Mouse (Mus musculus): Measurements from ENCODE around the gene Dera. TPM values are rescaled to one million over a fixed set of nuclear protein-coding genes. Genes with fewer than 3 reads are reported as not detected.

Dera gene
- polyA plus RNA-seq, 1 experiment from 2014 or later = 74.5 TPM

GRCm38 (mm10) chr6:137722220-137722931 lies 32.0 kb upstream of the Dera start:
- no peaks in the 10 kb centered on the region for H3K4me1 ChIP-seq (ENCODE audit: control insufficient read depth, insufficient read depth, low read length)
- 91% methylated on average over 15 of the region's 15 CpGs for WGBS
- no peak for ATAC-seq (replicated peaks; ENCODE audit: insufficient number of reproducible peaks, low FRiP score, low TSS enrichment, low read depth)
- no peak overlapping the region for H3K4me3 ChIP-seq (ENCODE audit: low read depth, low read length)
- no peak overlapping the region for H3K27ac ChIP-seq (replicated peaks; ENCODE audit: low read depth, low read length)
- H3K9ac ChIP-seq (replicated peaks; ENCODE audit: low read length) = no peak overlapping the region
- H3K9me3 ChIP-seq (replicated peaks; ENCODE audit: control insufficient read depth, low read length) = no peaks in the 10 kb centered on the region
- no peak for DNase-seq (ENCODE audit: low spot score)
- H3K27me3 ChIP-seq (ENCODE audit: control insufficient read depth, insufficient read depth, low read length) = no peaks in the 10 kb centered on the region
- no peak overlapping the region for H3K4me2 ChIP-seq (ENCODE audit: low read depth, low read length)
- no peaks in the 10 kb centered on the region for H3K36me3 ChIP-seq (replicated peaks; ENCODE audit: control insufficient read depth, insufficient read depth, low read depth, low read length)

DNA sequence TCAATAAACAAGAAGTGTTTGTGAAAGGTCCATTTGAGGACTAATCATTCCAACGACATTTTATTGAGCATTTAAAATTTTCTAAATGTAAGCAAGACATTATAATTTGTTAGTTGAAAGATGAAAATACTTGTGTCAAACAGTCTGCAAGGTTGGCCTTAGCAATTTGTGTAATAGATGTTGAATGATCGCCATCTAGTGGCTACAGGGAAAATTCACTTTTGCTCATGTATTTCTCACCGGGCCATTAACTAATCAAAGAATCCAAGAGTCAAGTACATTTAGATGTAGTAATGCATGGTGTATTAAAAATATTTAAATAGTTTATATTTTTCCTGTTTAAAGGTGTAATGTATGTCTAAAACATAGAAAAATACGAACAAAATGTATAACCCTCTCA lies 30.4 kb upstream of the Dera start:
- no peak for ATAC-seq (replicated peaks; ENCODE audit: insufficient number of reproducible peaks, low FRiP score, low TSS enrichment, low read depth)
- WGBS = 9% methylated on average over 4 of the region's 4 CpGs
- Histone ChIP-seq H3K27me3 (ENCODE audit: control insufficient read depth, insufficient read depth, low read length) (no peaks in the 10 kb centered on the region), H3K27ac (replicated peaks; ENCODE audit: low read depth, low read length) (no peak overlapping the region), H3K4me3 (ENCODE audit: low read depth, low read length) (no peak overlapping the region), H3K9ac (replicated peaks; ENCODE audit: low read length) (no peak overlapping the region), H3K36me3 (replicated peaks; ENCODE audit: control insufficient read depth, insufficient read depth, low read depth, low read length) (no peaks in the 10 kb centered on the region), H3K4me2 (ENCODE audit: low read depth, low read length) (no peak overlapping the region), H3K4me1 (ENCODE audit: control insufficient read depth, insufficient read depth, low read length) (no peaks in the 10 kb centered on the region), H3K9me3 (replicated peaks; ENCODE audit: control insufficient read depth, low read length) (no peaks in the 10 kb centered on the region)
- DNase-seq (ENCODE audit: low spot score) = peak; percentile 83

GRCm38 (mm10) chr6:137734460-137734845 lies 19.9 kb upstream of the Dera start:
- ATAC-seq (replicated peaks; ENCODE audit: insufficient number of reproducible peaks, low FRiP score, low TSS enrichment, low read depth) (peak; percentile 30), DNase-seq (ENCODE audit: low spot score) (no peak)
- Histone ChIP-seq H3K27me3 (ENCODE audit: control insufficient read depth, insufficient read depth, low read length) (no peaks in the 10 kb centered on the region), H3K9ac (replicated peaks; ENCODE audit: low read length) (peak overlapping the region; percentile 93), H3K36me3 (replicated peaks; ENCODE audit: control insufficient read depth, insufficient read depth, low read depth, low read length) (no peaks in the 10 kb centered on the region), H3K27ac (replicated peaks; ENCODE audit: low read depth, low read length) (no peak overlapping the region), H3K4me1 (ENCODE audit: control insufficient read depth, insufficient read depth, low read length) (no peaks in the 10 kb centered on the region), H3K4me3 (ENCODE audit: low read depth, low read length) (peak overlapping the region; percentile 91), H3K9me3 (replicated peaks; ENCODE audit: control insufficient read depth, low read length) (no peaks in the 10 kb centered on the region), H3K4me2 (ENCODE audit: low read depth, low read length) (peak overlapping the region; percentile 81)
- 10% methylated on average over 7 of the region's 7 CpGs for WGBS

DNA sequence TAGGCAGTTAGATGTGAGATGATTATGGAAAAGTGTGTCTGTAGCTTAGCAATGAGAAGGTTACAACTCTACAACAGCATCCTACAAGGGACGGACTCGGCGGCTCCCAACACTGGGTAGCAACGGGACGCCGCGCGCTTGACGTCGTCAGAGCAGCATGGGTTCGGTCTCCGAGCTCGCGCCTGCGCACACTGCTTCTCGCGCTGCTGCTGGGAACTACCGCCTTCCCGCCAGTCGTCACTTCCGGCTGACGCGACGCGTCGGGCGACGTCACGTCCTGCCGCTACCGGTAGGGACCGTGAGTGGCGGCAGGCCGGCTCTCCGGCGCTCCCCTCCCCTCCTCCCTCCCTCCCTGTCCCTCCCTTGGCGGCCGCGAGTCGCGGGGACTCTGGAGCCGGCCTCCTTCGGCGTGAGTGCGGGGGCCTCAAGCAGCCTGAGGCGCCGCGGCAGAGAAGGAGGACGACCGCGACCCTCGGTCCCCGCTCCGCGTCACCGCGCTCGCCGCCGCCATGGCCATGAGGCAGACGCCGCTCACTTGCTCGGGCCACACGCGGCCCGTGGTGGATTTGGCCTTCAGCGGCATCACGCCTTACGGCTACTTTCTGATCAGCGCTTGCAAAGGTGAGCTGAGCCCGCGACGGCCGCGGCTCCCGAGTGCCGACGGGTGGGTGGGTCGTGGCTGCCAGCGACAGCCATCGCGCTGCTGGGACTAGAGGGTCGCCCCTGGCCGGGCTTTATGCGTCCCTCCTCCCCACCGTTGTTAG lies 19.3 kb upstream of the Dera start, which contains the start of gene Strap:
Strap (plus strand) TSS at position 233 of the 764 bp plus-strand sequence.
- H3K27ac ChIP-seq (replicated peaks; ENCODE audit: low read depth, low read length) = peak within 1 kb of the TSS; percentile 59
- DNase-seq (ENCODE audit: low spot score) (peak; percentile 99), ATAC-seq (replicated peaks; ENCODE audit: insufficient number of reproducible peaks, low FRiP score, low TSS enrichment, low read depth) (peak; percentile 96)
- WGBS = under 1% methylated on average over 78 of the region's 86 CpGs
- no peaks in the 10 kb centered on the region for H3K36me3 ChIP-seq (replicated peaks; ENCODE audit: control insufficient read depth, insufficient read depth, low read depth, low read length)
- peak within 1 kb of the TSS; percentile 93 for H3K9ac ChIP-seq (replicated peaks; ENCODE audit: low read length)
- H3K4me3 ChIP-seq (ENCODE audit: low read depth, low read length) = peak within 1 kb of the TSS; percentile 91
- no peaks in the 10 kb centered on the region for H3K4me1 ChIP-seq (ENCODE audit: control insufficient read depth, insufficient read depth, low read length)
- H3K9me3 ChIP-seq (replicated peaks; ENCODE audit: control insufficient read depth, low read length) = no peaks in the 10 kb centered on the region
- H3K27me3 ChIP-seq (ENCODE audit: control insufficient read depth, insufficient read depth, low read length) = no peaks in the 10 kb centered on the region
- H3K4me2 ChIP-seq (ENCODE audit: low read depth, low read length) = peak within 1 kb of the TSS; percentile 81

DNA sequence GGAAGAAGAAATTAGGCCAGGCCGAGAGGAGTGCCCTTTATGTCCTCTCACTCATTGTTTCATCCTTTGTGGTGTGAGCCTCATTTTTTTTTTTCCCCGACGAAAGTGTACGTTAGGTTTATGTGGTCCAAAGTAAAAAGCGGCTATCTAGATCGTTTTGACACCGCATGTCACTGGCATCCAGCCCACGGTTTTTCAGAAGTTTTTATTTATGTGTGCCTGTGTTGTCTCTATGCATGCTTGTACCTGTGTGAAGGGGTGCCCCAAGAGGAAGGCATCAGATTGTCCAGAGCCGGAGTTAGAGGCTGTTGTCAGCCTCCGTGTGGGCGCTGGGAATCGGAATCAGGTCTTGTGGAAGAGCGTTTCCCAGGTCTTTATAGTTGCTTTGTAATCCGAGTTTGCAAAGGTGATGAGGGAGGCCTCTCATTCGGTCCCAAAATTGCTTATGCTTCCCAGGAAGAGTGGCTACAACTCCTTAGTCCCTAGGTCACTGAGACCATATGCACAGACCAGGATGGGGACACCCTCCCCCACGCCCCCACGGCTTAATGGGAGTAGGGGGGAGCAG lies 18.6 kb upstream of the Dera start:
- 5% methylated on average over 17 of the region's 17 CpGs for WGBS
- no peaks in the 10 kb centered on the region for H3K27me3 ChIP-seq (ENCODE audit: control insufficient read depth, insufficient read depth, low read length)
- H3K9me3 ChIP-seq (replicated peaks; ENCODE audit: control insufficient read depth, low read length) = no peaks in the 10 kb centered on the region
- H3K27ac ChIP-seq (replicated peaks; ENCODE audit: low read depth, low read length) = peak overlapping the region; percentile 59; the same call in 1 of the 2 replicates
- peak overlapping the region; percentile 93 for H3K9ac ChIP-seq (replicated peaks; ENCODE audit: low read length)
- ATAC-seq (replicated peaks; ENCODE audit: insufficient number of reproducible peaks, low FRiP score, low TSS enrichment, low read depth) = no peak
- H3K4me3 ChIP-seq (ENCODE audit: low read depth, low read length) = peak overlapping the region; percentile 91
- DNase-seq (ENCODE audit: low spot score) = no peak
- H3K36me3 ChIP-seq (replicated peaks; ENCODE audit: control insufficient read depth, insufficient read depth, low read depth, low read length) = no peaks in the 10 kb centered on the region
- H3K4me2 ChIP-seq (ENCODE audit: low read depth, low read length) = peak overlapping the region; percentile 81
- no peaks in the 10 kb centered on the region for H3K4me1 ChIP-seq (ENCODE audit: control insufficient read depth, insufficient read depth, low read length)

DNA sequence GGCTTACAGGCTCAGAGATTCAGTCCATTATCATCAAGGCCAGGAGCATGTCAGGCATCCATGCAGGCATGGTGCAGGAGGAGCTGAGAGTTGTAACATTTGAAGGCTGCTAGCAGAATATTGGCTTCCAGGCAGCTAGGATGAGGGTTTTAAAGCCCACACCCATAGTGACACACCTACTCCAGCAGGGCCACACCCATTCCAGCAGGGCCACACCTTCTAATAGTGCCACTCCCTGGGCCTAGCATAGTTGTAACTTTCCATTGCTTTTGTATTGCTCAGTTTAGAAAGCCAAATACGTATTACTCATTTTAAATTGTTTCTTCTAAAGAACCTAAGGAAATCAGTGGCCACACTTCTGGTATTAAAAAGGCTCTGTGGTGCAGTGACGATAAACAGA lies 13.4 kb upstream of the Dera start:
- H3K36me3 ChIP-seq (replicated peaks; ENCODE audit: control insufficient read depth, insufficient read depth, low read depth, low read length) = peaks cover 4% of the 10 kb centered on the region; the same call in 1 of the 2 replicates
- H3K4me3 ChIP-seq (ENCODE audit: low read depth, low read length) = no peak overlapping the region
- DNase-seq (ENCODE audit: low spot score) (no peak), ATAC-seq (replicated peaks; ENCODE audit: insufficient number of reproducible peaks, low FRiP score, low TSS enrichment, low read depth) (no peak)
- 91% methylated on average over 2 of the region's 2 CpGs for WGBS
- H3K4me1 ChIP-seq (ENCODE audit: control insufficient read depth, insufficient read depth, low read length) = no peaks in the 10 kb centered on the region
- no peak overlapping the region for H3K4me2 ChIP-seq (ENCODE audit: low read depth, low read length)
- H3K9me3 ChIP-seq (replicated peaks; ENCODE audit: control insufficient read depth, low read length) = no peaks in the 10 kb centered on the region
- no peak overlapping the region for H3K9ac ChIP-seq (replicated peaks; ENCODE audit: low read length)
- no peaks in the 10 kb centered on the region for H3K27me3 ChIP-seq (ENCODE audit: control insufficient read depth, insufficient read depth, low read length)
- no peak overlapping the region for H3K27ac ChIP-seq (replicated peaks; ENCODE audit: low read depth, low read length)

- H3K36me3 ChIP-seq (replicated peaks; ENCODE audit: control insufficient read depth, insufficient read depth, low read depth, low read length) = peaks cover 9% of the 10 kb centered on the region
Measured at GRCm38 (mm10) chr6:137744700-137745099, 9.6 kb upstream of the Dera start.

More at GRCm38 (mm10) chr6:137744700-137745099, 9.6 kb upstream of the Dera start:
- no peak overlapping the region for H3K27ac ChIP-seq (replicated peaks; ENCODE audit: low read depth, low read length)
- no peaks in the 10 kb centered on the region for H3K9me3 ChIP-seq (replicated peaks; ENCODE audit: control insufficient read depth, low read length)
- H3K4me1 ChIP-seq (ENCODE audit: control insufficient read depth, insufficient read depth, low read length) = no peaks in the 10 kb centered on the region
- H3K9ac ChIP-seq (replicated peaks; ENCODE audit: low read length) = no peak overlapping the region
- no peaks in the 10 kb centered on the region for H3K27me3 ChIP-seq (ENCODE audit: control insufficient read depth, insufficient read depth, low read length)
- H3K4me3 ChIP-seq (ENCODE audit: low read depth, low read length) = no peak overlapping the region
- 77% methylated on average over 4 of the region's 4 CpGs for WGBS
- no peak for ATAC-seq (replicated peaks; ENCODE audit: insufficient number of reproducible peaks, low FRiP score, low TSS enrichment, low read depth)
- no peak overlapping the region for H3K4me2 ChIP-seq (ENCODE audit: low read depth, low read length)
- DNase-seq (ENCODE audit: low spot score) = no peak
